Comparison of ENCODE assay signal across 8 mouse cellular contexts in genomic region chr4:47251069-47251468, GRCm38 (mm10). TPM values are rescaled to one million over a fixed set of nuclear protein-coding genes. Genes with fewer than 3 reads are reported as not detected.
DNase-seq lines count a peak whose midpoint lies in the region; ATAC-seq lines count a peak whose summit lies in the region.
"Had no signal": no experiment of that assay in that cellular context is flagged by ENCODE, and none has a peak within 500 bp of the region (broad histone marks: within the 10 kb centered on the region; RNA-seq: fewer than 3 reads in every experiment).

No protein-coding gene starts in this region.

- H3K27ac ChIP-seq in heart, embryonic 13.5 days (replicated peaks): 0 out of 2 replicates have a peak overlapping the region, but pooled peaks have one; percentile 38
- H3K27ac ChIP-seq in lung, embryonic 16.5 days (ENCODE audit: low read length): peak overlapping the region; percentile 13; the same call in 1 of the 2 replicates
- H3K27ac ChIP-seq: midbrain, embryonic 12.5 days had no signal

- H3K4me1 ChIP-seq in heart, embryonic 13.5 days: peaks cover 35% of the 10 kb centered on the region
- H3K4me1 ChIP-seq in lung, embryonic 16.5 days (replicated peaks; ENCODE audit: control insufficient read depth, insufficient read depth, low read length): peaks cover 10% of the 10 kb centered on the region
- H3K4me1 ChIP-seq: midbrain, embryonic 12.5 days had no signal

- no peak for ATAC-seq in heart, embryonic 13.5 days (ENCODE audit: extremely low read depth, insufficient number of reproducible peaks, low FRiP score, low TSS enrichment)
- ATAC-seq in lung, embryonic 16.5 days (ENCODE audit: low read depth): peak; percentile 61

- H3K9me3 ChIP-seq in heart, embryonic 13.5 days: peaks cover 5% of the 10 kb centered on the region; the same call in 1 of the 2 replicates
- peaks cover 2% of the 10 kb centered on the region; the same call in 1 of the 2 replicates for H3K9me3 ChIP-seq in lung, embryonic 16.5 days (ENCODE audit: control insufficient read depth, low read length)

- no peak overlapping the region for H3K9ac ChIP-seq in heart, embryonic 13.5 days
- H3K9ac ChIP-seq in lung, embryonic 16.5 days (ENCODE audit: low read length): no peak overlapping the region
- H3K9ac ChIP-seq: midbrain, embryonic 12.5 days had no signal

- 0 out of 2 replicates have a peak, but pooled peaks cover 4% of the 10 kb centered on the region for H3K36me3 ChIP-seq in heart, embryonic 13.5 days
- H3K36me3 ChIP-seq in lung, embryonic 16.5 days (ENCODE audit: control insufficient read depth, insufficient read depth, low read length): peaks cover 8% of the 10 kb centered on the region
- H3K36me3 ChIP-seq: midbrain, embryonic 12.5 days had no signal

- no peak overlapping the region for H3K4me2 ChIP-seq in heart, embryonic 13.5 days
- H3K4me2 ChIP-seq in lung, embryonic 16.5 days (ENCODE audit: low read depth, low read length): no peak overlapping the region
- H3K4me2 ChIP-seq: midbrain, embryonic 12.5 days had no signal

- no peaks in the 10 kb centered on the region for H3K27me3 ChIP-seq in heart, embryonic 13.5 days (replicated peaks)
- H3K27me3 ChIP-seq in lung, embryonic 16.5 days (ENCODE audit: control insufficient read depth, insufficient read depth, low read depth, low read length): no peaks in the 10 kb centered on the region
- H3K27me3 ChIP-seq: midbrain, embryonic 12.5 days had no signal

- WGBS in heart, embryonic 13.5 days: 29% methylated on average over 5 of the region's 5 CpGs
- WGBS in lung, embryonic 16.5 days: 41% methylated on average over 5 of the region's 5 CpGs

- H3K4me3 ChIP-seq in heart, embryonic 13.5 days: no peak overlapping the region
- no peak overlapping the region for H3K4me3 ChIP-seq in lung, embryonic 16.5 days (ENCODE audit: low read length)
- H3K4me3 ChIP-seq: midbrain, embryonic 12.5 days had no signal

- peak; percentile 81 for DNase-seq in ES-CJ7 (ENCODE audit: low read depth, low spot score)
- DNase-seq in adrenal gland, adult 2 months: peak; percentile 76
- DNase-seq in embryo, embryonic 10 days (ENCODE audit: low spot score): peak; percentile 76
- DNase-seq in layer of hippocampus, adult 9-10 months (ENCODE audit: low spot score): peak; percentile 71
- DNase-seq in spleen, adult 12 weeks (ENCODE audit: low spot score): peak; percentile 72

RNA-seq across cellular contexts. Expression of gene Col15a1, which starts 43.1 kb away (rescaled TPM):
- 10 to 100 TPM; 18.5 to 33.4 TPM for total RNA-seq in adrenal gland, adult 2 months (2021)
- polyA plus RNA-seq in adrenal gland, adult 2 months (2012; rRNA removed): 32.7 and 36.2 TPM in 2 replicates
- 4.7 and 6.4 TPM in 2 replicates for polyA plus RNA-seq in heart, embryonic 13.5 days (2015; fragmentation: Nextera tagmentation; extraction: Ambion mirVana)
- polyA plus RNA-seq in lung, embryonic 16.5 days (2015; fragmentation: Nextera tagmentation; extraction: Ambion mirVana): 31.0 TPM in 2 replicates
